Mouse (Mus musculus) CH12.LX (cell line): ENCODE measurements around the gene Elovl4. TPM values are rescaled to one million over a fixed set of nuclear protein-coding genes. Genes with fewer than 3 reads are reported as not detected.

Experiments used
- DNase-seq: peaks from one replicate; pipeline ENCODE4 v3.0.0-alpha.2; 2013; ENCODE audit errors: extremely low read depth
- H3K27ac ChIP-seq: 2 replicates; pipeline ENCODE4 v1.5.1; 2012; ENCODE audit warnings: low read depth, mild to moderate bottlenecking, control low read depth, moderate library complexity; ENCODE audit not compliant: insufficient read depth
- H3K27me3 ChIP-seq: replicated peaks from 2 replicates; pipeline ENCODE3; 2012; ENCODE audit warnings: inconsistent platforms
- H3K36me3 ChIP-seq, 2 experiments: replicated peaks in 1 of 2; 2 replicates each; pipeline versions ENCODE3 to v1.6.1; 2012; ENCODE audit warnings: inconsistent platforms in 1 of 2, low read length in 1 of 2, mild to moderate bottlenecking in 1 of 2, mixed read lengths in 1 of 2, moderate library complexity in 1 of 2; ENCODE audit not compliant: control insufficient read depth in 1 of 2, insufficient read depth in 1 of 2
- H3K4me1 ChIP-seq, 2 experiments: 2 replicates each; pipeline ENCODE4 v1.6.1; 2012; ENCODE audit warnings: inconsistent platforms in 1 of 2, moderate library complexity in 1 of 2; ENCODE audit not compliant: insufficient read depth in 2 of 2, control insufficient read depth in 1 of 2
- H3K4me2 ChIP-seq: 2 replicates; pipeline ENCODE4 v1.6.1; 2012; ENCODE audit warnings: low read depth, mild to moderate bottlenecking, control low read depth; ENCODE audit not compliant: poor library complexity, insufficient read depth, severe bottlenecking
- H3K4me3 ChIP-seq, 3 experiments: fragments of 150-350 bp in 1 of 3; sonication (generic) in 1 of 3; replicated peaks in 1 of 3; 2 replicates each; pipeline versions ENCODE3 to v1.5.1; 2011 to 2012; ENCODE audit warnings: low read depth in 2 of 3, low read length in 2 of 3, mild to moderate bottlenecking in 2 of 3, moderate library complexity in 2 of 3, control low read depth in 1 of 3, improper control_type of control experiment in 1 of 3, inconsistent platforms in 1 of 3, mixed read lengths in 1 of 3; ENCODE audit not compliant: poor library complexity in 1 of 3
- H3K79me2 ChIP-seq: replicated peaks from 2 replicates; pipeline ENCODE4 v1.6.1; 2012; ENCODE audit warnings: mild to moderate bottlenecking, moderate library complexity; ENCODE audit not compliant: control insufficient read depth, poor library complexity, insufficient read depth, severe bottlenecking; ENCODE audit errors: extremely low read depth
- H3K9ac ChIP-seq: 2 replicates; pipeline ENCODE4 v1.6.1; 2012; ENCODE audit warnings: low read depth, mild to moderate bottlenecking, control low read depth, moderate library complexity; ENCODE audit not compliant: insufficient read depth
- H3K9me3 ChIP-seq: replicated peaks from 2 replicates; pipeline ENCODE3; 2012; ENCODE audit warnings: low read length, inconsistent platforms, mixed read lengths
- CHD2 ChIP-seq: IDR thresholded peaks from 2 replicates; pipeline ENCODE4 v1.6.1; 2011; ENCODE audit warnings: low read length, improper control_type of control experiment
- E2F4 ChIP-seq: IDR thresholded peaks from 2 replicates; pipeline ENCODE4 v1.6.1; 2011; ENCODE audit warnings: low read depth, low read length, improper control_type of control experiment; ENCODE audit not compliant: insufficient replicate concordance
- ELF1 ChIP-seq: IDR thresholded peaks from 2 replicates; pipeline ENCODE4 v1.6.1; 2014; ENCODE audit warnings: low read depth, mild to moderate bottlenecking, inconsistent platforms, low read length, improper control_type of control experiment
- ETS1 ChIP-seq: conservative IDR thresholded peaks from 2 replicates; pipeline ENCODE4 v1.6.1; 2012; ENCODE audit warnings: low read depth, mild to moderate bottlenecking, inconsistent platforms, low read length, improper control_type of control experiment, moderate library complexity
- GABPA ChIP-seq: IDR thresholded peaks from 2 replicates; pipeline ENCODE4 v1.6.1; 2012; ENCODE audit warnings: low read depth, low read length, improper control_type of control experiment, inconsistent platforms; ENCODE audit not compliant: insufficient replicate concordance
- JUN ChIP-seq: IDR thresholded peaks from 2 replicates; pipeline ENCODE4 v1.6.1; 2011; ENCODE audit warnings: low read depth, mild to moderate bottlenecking, low read length, improper control_type of control experiment, moderate library complexity; ENCODE audit not compliant: insufficient read depth
- JUND ChIP-seq: conservative IDR thresholded peaks from 2 replicates; pipeline ENCODE4 v1.6.1; 2011; ENCODE audit warnings: low read depth, low read length, improper control_type of control experiment
- KAT2A ChIP-seq: IDR thresholded peaks from 2 replicates; pipeline ENCODE4 v1.6.1; 2012; ENCODE audit warnings: low read length, improper control_type of control experiment, inconsistent platforms; ENCODE audit not compliant: insufficient replicate concordance
- MAX ChIP-seq: IDR thresholded peaks from 2 replicates; pipeline ENCODE4 v1.6.1; 2011; ENCODE audit warnings: low read length, improper control_type of control experiment
- MAZ ChIP-seq: IDR thresholded peaks from 2 replicates; pipeline ENCODE4 v1.6.1; 2012; ENCODE audit warnings: low read depth, mild to moderate bottlenecking, inconsistent platforms, low read length, improper control_type of control experiment, moderate library complexity
- MEF2A ChIP-seq: IDR thresholded peaks from 2 replicates; pipeline ENCODE4 v1.6.1; 2014; ENCODE audit warnings: low read depth, mild to moderate bottlenecking, inconsistent platforms, low read length, improper control_type of control experiment, borderline replicate concordance
- NELFE ChIP-seq: IDR thresholded peaks from 2 replicates; pipeline ENCODE4 v1.6.1; 2011; ENCODE audit warnings: low read depth, low read length, improper control_type of control experiment
- RAD21 ChIP-seq: IDR thresholded peaks from 2 replicates; pipeline ENCODE4 v1.6.1; 2011; ENCODE audit warnings: low read depth, mild to moderate bottlenecking, low read length, improper control_type of control experiment, moderate library complexity
- SIN3A ChIP-seq: IDR thresholded peaks from 2 replicates; pipeline ENCODE4 v1.6.1; 2012; ENCODE audit warnings: low read length, improper control_type of control experiment, inconsistent platforms
- SMC3 ChIP-seq: IDR thresholded peaks from 2 replicates; pipeline ENCODE4 v1.6.1; 2011; ENCODE audit warnings: low read depth, low read length, improper control_type of control experiment
- USF1 ChIP-seq: IDR thresholded peaks from 2 replicates; pipeline ENCODE4 v1.6.1; 2014; ENCODE audit warnings: low read depth, mild to moderate bottlenecking, inconsistent platforms, low read length, improper control_type of control experiment
- USF2 ChIP-seq: conservative IDR thresholded peaks from 2 replicates; pipeline ENCODE4 v1.6.1; 2011; ENCODE audit warnings: low read depth, low read length, improper control_type of control experiment
- ZC3H11A ChIP-seq: IDR thresholded peaks from 2 replicates; pipeline ENCODE4 v1.6.1; 2012; ENCODE audit warnings: low read depth, mild to moderate bottlenecking, inconsistent platforms, low read length, improper control_type of control experiment
- ZKSCAN1 ChIP-seq: IDR thresholded peaks from 2 replicates; pipeline ENCODE4 v1.6.1; 2012; ENCODE audit warnings: low read depth, inconsistent platforms, low read length, improper control_type of control experiment, borderline replicate concordance
- ZMIZ1 ChIP-seq: IDR thresholded peaks from 2 replicates; pipeline ENCODE4 v1.6.1; 2012; ENCODE audit warnings: low read depth, mild to moderate bottlenecking, inconsistent platforms, low read length, improper control_type of control experiment
- ZNF384 ChIP-seq: IDR thresholded peaks from 2 replicates; pipeline ENCODE4 v1.6.1; 2012; ENCODE audit warnings: low read depth, low read length, improper control_type of control experiment, inconsistent platforms
- dilution Hi-C: fragments of 300-500 bp; cut with MboI; formaldehyde crosslinking; loops from 2 replicates; pipeline ENCODE4 v1.14.3; 2020; ENCODE audit warnings: low sequenced_read_pairs; ENCODE audit not compliant: extremely low pct_unique_long_range_greater_than_20kb, extremely low pct_ligation_motif_present
- in situ Hi-C: fragments of 300-500 bp; cut with MboI; formaldehyde crosslinking; loops from 3 replicates; pipeline ENCODE4 v1.14.3; 2019; ENCODE audit warnings: low sequenced_read_pairs, low pct_ligation_motif_present, low pct_unique_long_range_greater_than_20kb, mixed read lengths
- polyA plus RNA-seq: library from polyadenylated mRNA; unstranded; fragments of >175 nt; gene quantifications from 2 replicates; pipeline ENCODE4 v1.2.1, GENCODE M21; 2012; ENCODE audit warnings: low read depth; ENCODE audit not compliant: insufficient read length
- total RNA-seq, 2 experiments: library from RNA; depleted of rRNA; stranded (reverse); fragments of 300-350 nt in 1 of 2; fragments of >200 nt in 1 of 2; gene quantifications; 2 replicates each; pipeline ENCODE4 v1.2.3; 2012 to 2014

Gene Elovl4
- total and polyA plus RNA-seq, 3 experiments, result 0.04 TPM; not detected in 2

DNA sequence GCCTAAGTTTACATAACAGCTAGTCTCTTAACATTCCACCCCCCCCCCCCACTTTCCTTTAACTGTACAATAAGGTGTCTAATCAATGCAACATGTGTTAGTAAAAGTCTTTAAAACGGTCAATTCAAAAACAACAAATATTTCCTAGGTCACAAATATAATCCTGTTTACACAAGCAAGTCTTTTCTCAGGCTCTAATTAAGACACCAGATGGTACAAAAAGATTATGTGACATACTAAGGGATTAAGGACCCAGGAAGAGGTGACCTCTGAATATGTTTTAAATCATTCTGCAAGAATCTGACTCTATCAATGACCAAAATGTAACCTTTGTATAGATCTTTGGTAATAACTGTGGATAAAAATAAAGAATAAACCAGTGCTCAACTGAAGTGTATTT, 20.6 kb downstream of the Elovl4 start:
- H3K27ac ChIP-seq, result no peak overlapping the region
- peaks cover 0 to 4% of the 10 kb centered on the region in 2 experiments; a peak in 1 of 4 replicates for H3K4me1 ChIP-seq
- H3K36me3 ChIP-seq, result no peaks in the 10 kb centered on the region
- TF ChIP-seq JUND (no peak), SMC3 (no peak), JUN (no peak), ETS1 (no peak), RAD21 (no peak), KAT2A (no peak), MAX (no peak)
- no peak for DNase-seq
- dilution Hi-C loops, result no loop called here
- no peak overlapping the region for H3K9ac ChIP-seq
- in situ Hi-C loops, result no loop called here
- H3K4me3 ChIP-seq, result no peak overlapping the region
- H3K27me3 ChIP-seq, result no peaks in the 10 kb centered on the region
- H3K79me2 ChIP-seq, result no peaks in the 10 kb centered on the region
- no peaks in the 10 kb centered on the region for H3K9me3 ChIP-seq
- no peak overlapping the region for H3K4me2 ChIP-seq

DNA sequence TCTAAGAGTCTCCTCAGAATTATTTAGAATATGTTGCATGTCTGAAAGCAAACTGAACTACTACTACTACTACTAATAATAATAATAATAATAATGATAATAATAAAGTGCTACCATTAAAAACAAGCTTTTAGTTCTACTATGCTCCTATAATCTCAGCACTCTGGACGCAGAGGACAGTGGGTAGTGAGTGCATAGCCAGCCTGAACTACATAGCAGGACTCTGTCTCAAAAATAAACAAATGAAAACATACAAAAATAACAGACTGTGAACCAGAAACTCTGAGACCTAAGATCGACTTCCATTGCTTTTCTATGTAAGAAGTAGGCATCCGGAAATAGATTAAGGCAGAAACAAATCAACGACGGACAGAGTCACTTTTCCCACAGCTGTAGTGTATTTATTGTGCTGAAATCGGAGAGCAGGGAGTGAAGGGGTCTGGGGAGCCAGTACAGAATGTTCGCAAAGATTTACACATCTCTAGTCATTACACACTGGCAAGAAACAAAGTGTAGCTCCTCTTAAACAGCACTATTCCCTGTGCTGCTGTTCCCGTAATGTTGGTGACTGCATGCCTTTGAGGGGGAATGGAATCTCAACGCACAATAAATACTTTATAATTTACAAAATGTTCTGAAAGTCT, 27.6 kb downstream of the Elovl4 start:
- TF ChIP-seq ZC3H11A (no peak), MAZ (no peak), SIN3A (no peak), GABPA (no peak), ZKSCAN1 (no peak), ELF1 (no peak), MEF2A (no peak), JUN (no peak), ZNF384 (no peak), MAX (no peak), E2F4 (no peak), USF2 (no peak), ZMIZ1 (no peak), NELFE (no peak), CHD2 (no peak), USF1 (no peak)
- Histone ChIP-seq H3K9ac (no peak overlapping the region), H3K79me2 (no peaks in the 10 kb centered on the region), H3K4me1 (peaks cover 0 to 4% of the 10 kb centered on the region in 2 experiments; a peak in 1 of 4 replicates), H3K9me3 (no peaks in the 10 kb centered on the region), H3K27me3 (no peaks in the 10 kb centered on the region), H3K4me2 (no peak overlapping the region), H3K36me3 (no peaks in the 10 kb centered on the region), H3K4me3 (no peak overlapping the region), H3K27ac (no peak overlapping the region)
- DNase-seq, result no peak
- dilution Hi-C loops (no loop called here), in situ Hi-C loops (no loop called here)
